Mouse (Mus musculus) R1 (cell line): ENCODE measurements around the gene 4930578C19Rik.

Experiments
- DNase-seq: peaks from one replicate; pipeline ENCODE4 v3.0.0-alpha.2; 2018; ENCODE audit warnings: low read depth, low spot score

Gene 4930578C19Rik

DNA sequence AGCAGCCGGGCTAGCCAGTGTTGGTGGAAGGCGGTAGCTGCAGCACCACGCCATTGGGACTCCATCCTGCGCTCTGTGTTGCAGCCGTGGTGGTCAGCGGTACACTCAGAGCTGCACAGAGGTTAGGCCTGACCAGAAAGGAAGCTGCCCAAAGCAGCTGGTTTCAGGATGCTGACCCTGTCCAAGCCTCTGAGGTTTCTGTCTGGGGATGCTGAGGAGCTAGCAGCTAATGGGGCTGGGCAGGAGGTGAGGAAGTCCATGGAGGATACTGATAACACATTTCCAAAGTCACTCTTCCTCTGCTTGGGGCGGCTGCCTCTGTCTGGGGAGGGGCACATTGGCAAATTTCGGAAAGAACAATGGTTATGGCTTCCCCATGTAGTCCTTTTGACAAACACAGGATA is at the start of gene 4930578C19Rik:
Gene 4930578C19Rik, minus strand, starts transcription at position 200 of the 404 bp plus-strand sequence.
- DNase-seq, result no peak

DNA sequence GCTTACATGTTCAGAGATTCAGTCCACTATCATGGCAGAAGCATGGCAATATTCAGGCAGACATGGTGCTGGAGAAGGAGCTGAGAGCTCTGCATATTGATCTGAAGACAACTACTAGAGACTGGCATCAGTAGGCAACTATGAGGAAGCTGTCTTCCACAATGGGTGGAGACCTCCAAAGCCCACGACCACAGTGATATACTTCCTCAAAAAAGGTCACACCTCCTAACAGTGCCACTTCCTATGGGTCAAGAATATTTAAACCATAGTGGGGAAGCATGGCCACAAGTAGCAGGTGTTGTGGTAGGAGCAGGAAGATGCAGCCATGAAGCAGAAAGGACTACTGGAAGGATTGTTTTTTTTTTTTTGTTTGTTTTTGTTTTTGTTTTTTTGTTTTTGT is 6.5 kb upstream of the 4930578C19Rik start:
- no peak for DNase-seq

DNA sequence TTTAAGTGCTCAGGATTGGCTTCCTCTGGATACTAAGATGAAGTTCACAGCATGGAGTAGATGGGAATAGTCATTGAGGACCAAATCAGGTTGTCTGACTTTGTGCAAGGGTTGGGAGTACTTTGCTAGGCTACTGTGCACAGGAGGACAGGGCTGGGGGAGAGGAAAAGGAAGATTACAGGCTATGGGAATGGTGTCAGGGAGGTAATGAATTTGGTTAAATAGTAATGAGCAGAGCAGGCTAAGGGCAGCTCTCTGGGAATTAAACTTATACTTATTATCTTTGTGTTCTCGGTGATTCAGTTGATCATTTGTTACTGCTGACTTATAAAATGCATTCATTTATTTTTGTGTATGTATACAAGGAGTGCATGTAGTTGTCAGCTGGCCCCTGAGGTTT is 1.7 kb upstream of the 4930578C19Rik start:
- no peak for DNase-seq

DNA sequence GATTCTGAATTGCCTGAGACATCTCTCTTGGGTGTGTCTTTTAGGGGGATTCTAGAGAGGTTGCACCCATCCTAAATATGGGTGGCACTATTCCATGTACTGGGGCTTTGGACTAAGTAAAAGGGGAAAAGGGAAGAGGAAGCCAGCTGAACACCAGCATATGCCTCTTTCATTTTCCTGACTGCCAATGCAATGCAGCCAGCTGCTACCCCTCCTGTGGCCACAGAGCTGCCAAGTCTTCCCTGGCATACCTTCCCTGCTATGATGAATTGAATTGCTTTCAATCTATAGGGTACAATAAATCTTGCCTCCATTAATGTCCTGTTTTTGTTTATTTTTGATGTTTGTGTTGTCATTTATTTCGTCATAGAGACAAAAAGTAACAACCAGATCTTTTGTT is 9.6 kb downstream of the 4930578C19Rik start:
- DNase-seq, result no peak

DNA sequence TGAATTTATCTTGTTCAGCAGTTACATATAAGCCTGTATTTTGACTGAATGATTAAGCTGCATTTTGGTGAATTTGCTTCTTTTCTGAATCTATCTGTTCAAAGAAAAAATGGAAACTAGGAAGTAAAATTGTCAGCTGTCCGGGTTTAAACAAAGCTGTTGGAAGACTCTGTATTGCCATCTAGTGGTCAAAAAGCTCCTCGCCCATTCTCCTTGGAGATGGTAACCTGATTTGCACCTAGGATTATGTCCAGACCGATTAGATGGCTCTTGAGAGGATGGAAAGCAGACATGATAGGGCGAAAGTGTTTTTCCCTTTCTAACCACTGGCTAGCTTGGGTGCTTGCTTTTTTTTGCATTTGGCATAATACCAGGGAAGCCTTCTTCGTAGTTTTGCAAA is 19.1 kb downstream of the 4930578C19Rik start:
- peak; percentile 69 for DNase-seq

DNA sequence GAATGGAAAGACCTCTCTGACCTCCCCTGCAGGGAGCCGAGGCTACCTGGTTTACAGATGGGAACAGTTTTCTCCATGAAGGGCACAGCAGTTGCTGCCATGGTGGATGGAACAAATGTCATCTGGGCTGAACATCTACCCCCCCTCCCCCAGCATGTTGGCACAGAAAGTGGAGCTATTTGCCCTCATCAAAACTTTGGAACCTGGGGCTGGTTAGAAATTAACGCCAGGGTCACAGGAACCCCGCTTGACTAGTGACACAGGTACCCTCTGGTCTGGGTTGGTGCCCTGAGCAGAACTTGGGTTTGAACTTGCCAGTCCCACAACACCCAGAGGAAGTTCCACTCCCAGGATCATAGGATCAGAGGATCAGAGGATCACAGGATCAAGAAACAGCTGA is 35.7 kb downstream of the 4930578C19Rik start:
- DNase-seq, result no peak

DNA sequence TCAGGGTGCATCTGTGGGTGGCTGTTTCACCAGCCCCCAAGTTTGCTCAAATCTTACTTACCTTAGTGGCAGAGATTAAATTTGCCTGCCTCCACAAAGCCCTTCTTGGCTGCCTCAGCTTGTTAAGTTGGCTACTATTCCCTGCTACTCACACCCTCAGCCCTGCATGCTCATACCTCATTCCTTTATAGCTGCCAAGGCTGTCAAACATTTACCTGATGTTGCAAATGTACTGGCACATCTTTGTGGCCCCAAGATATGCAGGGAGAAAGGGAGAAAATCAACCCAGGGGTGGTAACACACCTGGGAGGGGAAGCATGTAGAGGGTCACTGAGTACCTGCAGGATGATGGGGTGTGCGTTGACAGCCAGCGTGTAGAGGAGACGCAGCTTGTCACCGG is 38.0 kb downstream of the 4930578C19Rik start:
- DNase-seq, result no peak

DNA sequence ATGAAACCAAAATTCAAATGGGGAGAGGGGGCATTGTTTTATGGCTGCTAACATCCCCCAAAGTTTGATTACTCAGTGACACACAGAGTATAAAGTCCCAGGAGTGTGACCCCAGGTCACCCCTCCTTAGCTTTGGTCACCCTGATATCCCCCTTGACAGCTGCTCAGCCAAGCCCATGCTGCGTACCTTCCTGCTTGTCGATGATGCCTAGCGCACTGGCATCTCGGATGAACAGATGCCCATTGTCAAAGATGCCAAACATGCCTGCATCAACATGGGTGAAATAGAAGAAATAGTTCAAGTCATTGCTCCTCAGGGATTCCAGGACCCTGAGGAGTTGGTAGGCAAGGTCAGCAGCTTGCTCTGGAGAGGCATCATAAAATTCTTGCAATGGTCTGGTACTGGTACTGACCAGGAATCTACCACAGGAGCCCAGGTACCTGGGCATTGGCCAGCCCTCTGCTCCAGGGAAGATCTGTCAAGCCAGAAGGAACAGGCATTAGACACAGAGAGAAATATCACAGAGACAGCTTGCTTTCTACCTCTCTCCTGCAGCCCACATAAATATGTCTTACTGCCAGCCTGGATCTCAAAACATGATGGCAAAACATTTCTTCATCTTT is 40.9 kb downstream of the 4930578C19Rik start:
- no peak for DNase-seq

DNA sequence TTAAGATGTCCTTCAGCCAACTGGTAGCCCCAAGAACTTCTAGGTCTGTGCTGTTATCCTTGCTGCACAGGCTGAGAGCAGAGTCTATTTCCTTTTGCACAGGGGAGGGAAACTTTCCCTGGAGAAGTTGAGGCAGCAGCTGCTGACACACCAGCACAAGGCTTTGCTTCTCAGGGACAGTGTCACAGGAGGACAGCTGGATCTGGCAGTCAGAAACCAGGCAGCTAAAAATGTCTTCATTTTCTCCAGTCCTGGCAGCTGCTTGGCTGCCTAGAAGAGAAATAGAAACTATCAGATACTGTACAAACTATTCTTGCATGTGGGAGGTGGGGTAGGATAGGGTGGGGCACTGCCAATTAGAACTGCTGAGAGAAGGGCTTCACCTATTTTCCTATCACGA is 42.2 kb downstream of the 4930578C19Rik start:
- DNase-seq, result no peak

DNA sequence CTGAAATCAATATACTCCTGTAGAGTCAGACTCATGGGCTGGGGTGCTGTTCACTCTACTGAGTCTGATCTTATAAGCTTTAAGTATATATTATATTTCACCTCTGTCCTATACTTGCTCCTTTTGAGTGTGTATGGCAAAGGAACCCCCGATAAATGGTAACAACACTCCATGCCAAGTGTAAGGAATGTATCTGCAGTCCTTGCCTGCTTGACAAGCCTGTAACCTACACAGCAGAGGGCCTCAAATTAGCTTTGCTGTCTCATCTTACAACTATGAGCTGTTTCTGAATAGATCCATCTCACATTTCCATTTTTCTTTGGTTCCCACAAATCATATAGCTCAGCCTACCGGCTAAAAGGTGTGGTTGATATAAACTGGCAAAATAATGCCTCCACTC is 46.6 kb downstream of the 4930578C19Rik start:
- DNase-seq, result no peak

DNA sequence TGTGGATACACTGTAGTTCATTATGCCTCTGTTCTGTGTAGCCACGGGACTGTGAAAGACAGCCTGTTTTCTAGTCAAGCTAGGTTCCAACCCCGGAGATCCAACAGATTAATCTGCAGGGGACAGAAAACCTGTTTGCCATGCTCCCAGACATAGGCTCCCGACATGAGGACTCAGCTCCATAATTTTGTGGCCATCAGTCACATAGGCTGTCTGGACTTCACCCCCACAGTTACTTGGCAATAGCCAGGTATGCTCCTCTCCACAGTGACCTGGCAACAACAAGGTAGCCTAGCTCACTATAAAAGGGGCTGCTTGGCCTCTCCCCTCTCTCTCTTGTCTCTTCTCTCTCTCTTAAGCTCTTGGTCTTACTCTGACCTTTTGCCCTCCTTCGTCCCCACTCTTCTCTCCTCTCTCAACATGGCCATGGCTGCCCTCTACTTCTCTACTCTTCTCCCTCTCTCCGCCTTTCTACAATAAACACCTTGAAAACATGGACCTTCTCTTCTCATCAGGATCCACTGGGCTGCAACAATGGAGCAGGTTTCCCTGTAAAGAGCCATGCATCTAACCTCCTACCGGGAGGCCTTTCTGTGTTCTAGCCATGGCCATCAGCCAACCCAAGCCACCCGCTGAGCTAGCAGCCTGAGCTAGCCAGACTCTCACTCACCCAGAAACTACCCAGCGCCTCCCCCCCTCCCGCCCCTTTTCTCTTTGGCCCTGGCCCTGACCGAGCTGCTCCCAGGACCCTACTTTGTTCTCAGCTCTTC is 49.9 kb downstream of the 4930578C19Rik start:
- DNase-seq, result peak; percentile 4

DNA sequence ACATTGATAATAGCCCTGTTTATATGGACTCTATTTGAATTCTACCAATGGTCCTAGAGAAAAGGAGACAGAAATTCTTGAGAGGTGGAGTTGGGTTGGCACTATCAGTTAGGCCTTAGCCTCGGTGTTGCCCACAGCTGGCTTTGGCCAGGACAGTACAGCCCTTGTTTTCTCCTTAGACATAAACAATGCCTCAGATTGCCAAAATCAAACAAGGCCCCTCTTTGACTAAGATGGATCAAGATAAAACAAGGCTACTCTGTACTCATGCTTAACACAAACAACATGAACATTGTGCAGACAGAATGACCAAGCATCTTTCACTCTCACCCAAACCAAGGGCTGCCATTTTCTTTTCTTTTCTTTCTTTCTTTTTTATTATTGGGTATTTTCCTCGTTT is 51.6 kb downstream of the 4930578C19Rik start:
- DNase-seq, result no peak

DNA sequence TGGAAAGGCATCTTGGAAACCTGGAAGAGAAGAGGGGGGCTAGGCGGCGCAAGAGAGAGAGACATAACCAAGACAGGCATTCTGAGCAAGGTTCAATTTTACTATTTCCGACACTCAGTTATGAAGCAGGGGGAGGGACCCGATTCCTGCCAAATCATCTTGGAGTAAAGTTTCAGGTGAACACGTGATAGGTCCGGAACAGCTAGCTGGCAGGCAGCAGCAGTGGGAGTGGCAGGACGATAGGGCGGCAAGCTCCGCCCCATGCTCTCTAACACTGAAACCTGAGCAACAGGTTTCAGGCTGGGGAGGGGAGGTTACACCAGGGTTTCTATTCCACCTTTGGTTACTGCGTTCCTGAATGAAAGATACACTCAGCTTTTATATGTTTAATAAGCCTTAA is 58.9 kb downstream of the 4930578C19Rik start:
- peak; percentile 46 for DNase-seq

DNA sequence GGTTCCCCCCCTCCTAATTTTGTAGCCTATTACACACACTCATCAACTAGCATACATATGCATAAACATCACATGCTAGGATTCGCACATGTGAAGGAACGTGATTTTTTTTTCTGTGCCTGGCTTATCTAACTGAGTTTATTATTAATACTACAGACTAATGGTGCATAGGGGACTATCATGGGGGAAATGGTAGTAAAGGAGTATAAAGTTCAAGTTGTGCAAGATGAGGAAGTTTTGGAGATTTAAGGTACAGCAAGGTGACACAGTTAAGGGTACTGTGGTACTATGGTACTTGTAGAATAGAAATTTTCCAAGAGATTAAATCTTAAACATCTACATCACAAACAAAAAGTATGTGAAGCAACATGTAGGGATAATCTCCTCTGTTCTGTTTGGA is 64.5 kb downstream of the 4930578C19Rik start:
- DNase-seq, result no peak

DNA sequence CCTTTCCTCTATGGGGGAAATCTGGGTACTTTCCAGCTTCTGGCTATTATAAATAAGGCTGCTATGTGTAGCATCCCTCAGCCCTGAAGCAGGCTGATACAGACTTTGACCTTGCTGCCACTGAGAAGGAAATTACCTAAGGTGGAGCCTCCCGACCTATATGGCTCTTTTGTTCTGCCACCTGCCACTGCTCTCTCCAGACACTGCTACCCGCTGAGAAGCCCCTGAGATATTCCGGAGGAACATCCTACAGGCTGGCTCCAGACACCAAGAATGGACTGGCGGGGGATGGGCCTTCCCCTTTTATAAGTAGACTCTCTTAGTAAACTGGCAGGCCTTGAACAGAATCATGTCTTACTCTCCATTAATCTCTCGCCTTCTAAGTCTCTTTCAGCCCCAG is 77.0 kb downstream of the 4930578C19Rik start:
- DNase-seq, result peak; percentile 65
